Mouse (Mus musculus): ENCODE data around the gene Krtap7-1. TPM values are rescaled to one million over a fixed set of nuclear protein-coding genes. Genes with fewer than 3 reads are reported as not detected.

Krtap7-1 gene
- polyA plus RNA-seq (2012; rRNA removed; ENCODE audit: low replicate concordance), result not detected in 2 replicates

GRCm38 (mm10) chr16:89508223-89508622 lies at the start of gene Krtap7-1:
Krtap7-1 (minus strand) TSS chr16:89508323.

GRCm38 (mm10) chr16:89487852-89488251 lies 20.3 kb downstream of the Krtap7-1 start, which contains the start of gene Krtap8-1:
Krtap8-1 (minus strand) TSS chr16:89487952.

Other genes with a start within 250 kb of the Krtap7-1 start
- not detected in 2 replicates for gene Krtap21-1, start 104.5 kb downstream of the Krtap7-1 start, polyA plus RNA-seq (2012; rRNA removed; ENCODE audit: low replicate concordance)
- not detected in 2 replicates for gene Krtap6-2, start 88.2 kb downstream of the Krtap7-1 start, polyA plus RNA-seq (2012; rRNA removed; ENCODE audit: low replicate concordance)
- not detected in 2 replicates for gene Krtap8-1, start 20.4 kb downstream of the Krtap7-1 start, polyA plus RNA-seq (2012; rRNA removed; ENCODE audit: low replicate concordance)
- gene Krtap11-1, start 62.9 kb upstream of the Krtap7-1 start, polyA plus RNA-seq (2012; rRNA removed; ENCODE audit: low replicate concordance), result not detected in 2 replicates

All from mammary gland, adult 2 months (tissue).